Mouse (Mus musculus) layer of hippocampus, postnatal 14 days (tissue): ENCODE results near the gene Wnt5a. TPM values are rescaled to one million over a fixed set of nuclear protein-coding genes. Genes with fewer than 3 reads are reported as not detected.

Source experiments
- DNase-seq, 2 experiments: peaks; one replicate each; pipeline ENCODE4 v3.0.0; 2021 to 2022; ENCODE audit warnings: low spot score in 2 of 2, mixed read lengths in 1 of 2
- total RNA-seq, 2 experiments: library from RNA; stranded (reverse); gene quantifications; 2 replicates each; pipeline ENCODE4 v1.2.3; 2021

Wnt5a gene
- total RNA-seq, 2 experiments from 2014 or later = 15.7 to 16.9 TPM

DNA sequence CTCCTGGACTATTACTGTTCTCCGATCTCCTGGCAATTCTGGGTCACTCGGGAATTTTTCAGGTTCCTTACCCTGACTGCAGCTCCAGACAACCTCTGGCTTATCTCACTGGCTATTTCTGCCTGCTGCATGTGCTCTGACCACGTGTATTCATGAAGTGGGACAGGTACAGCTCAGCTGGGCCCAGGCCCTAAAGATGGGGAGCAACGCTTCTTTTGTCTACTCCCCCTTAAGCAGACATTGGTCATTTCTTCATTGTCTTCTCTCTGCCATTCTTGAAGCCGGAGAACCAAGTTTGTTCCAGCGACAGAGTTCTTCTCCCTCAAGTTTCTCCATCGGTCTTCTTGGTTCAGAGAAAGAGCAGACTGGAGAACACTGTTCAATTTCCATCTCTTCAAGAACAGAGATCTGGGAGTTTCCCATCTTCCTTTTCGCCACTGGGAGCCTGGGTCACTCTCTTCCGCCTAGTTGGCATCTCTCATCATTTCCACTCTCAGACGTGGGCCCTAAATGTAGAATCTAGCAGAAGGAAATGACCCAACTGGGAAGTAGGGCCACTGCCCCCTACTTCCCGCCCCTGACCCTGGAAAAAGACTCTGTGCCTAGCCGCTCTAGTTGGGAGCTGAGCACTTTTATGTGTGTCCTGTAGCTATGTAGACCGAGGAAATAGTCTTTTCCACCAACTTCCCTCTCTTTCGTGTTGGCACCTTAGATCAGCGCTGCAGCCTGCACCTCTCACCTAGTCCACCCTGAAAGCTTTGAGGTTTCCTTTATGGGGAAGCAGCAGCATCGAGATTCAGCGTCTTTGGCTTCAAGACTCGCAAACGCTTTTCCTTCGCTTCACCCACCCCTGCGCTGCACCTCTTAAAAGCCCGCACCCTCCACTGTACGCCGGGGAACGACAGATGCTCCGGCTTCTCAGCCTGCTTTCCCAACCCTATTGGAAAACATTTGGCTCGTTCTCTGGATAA, 4.0 kb downstream of the Wnt5a start:
- DNase-seq = peak in 1 of 2 experiments; percentile 14

DNA sequence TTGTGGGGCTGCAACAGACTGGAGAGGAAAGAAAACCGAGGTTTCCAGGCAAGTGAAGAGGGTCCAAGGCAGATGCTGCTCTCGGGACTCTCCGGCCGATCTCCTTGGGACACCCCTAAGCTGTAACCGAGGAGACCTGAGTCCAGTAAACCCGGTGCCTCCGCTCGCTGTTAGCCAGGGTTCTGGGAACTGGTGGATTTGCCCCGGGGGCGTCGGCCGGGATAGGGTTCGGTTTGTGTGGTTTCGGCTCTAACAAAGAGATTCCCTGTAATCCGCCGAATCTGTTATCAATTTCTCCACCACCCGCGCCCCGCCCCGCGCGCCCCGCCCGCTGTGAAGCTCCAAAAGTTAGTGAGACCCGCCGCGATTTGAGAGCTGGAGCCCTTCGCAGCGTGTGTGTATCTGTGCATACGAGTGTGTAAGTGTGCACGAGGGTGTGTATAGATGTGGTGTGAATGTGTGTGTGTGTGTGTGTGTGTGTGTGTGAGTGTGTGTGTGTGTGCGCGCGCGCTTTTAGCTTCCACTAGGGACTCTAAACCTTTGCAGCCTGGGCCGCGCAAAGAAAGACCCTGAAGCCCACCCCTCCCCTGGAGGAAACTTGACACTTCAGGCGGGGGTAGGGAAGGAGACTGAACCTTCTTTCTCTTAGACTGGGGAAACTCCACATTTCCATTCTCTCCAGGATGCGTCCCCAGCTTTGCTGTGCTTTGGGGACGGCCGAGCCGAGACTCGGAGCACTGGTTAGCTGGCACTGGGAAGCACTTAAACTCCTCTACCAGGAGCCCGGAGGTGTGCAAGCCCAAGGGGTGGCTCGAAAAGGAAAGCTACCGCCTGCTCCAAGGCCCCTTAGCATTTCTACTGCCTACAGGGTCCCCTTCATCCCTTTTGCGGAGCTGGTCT, 5.1 kb downstream of the Wnt5a start:
- peak; percentile 34 to 40 for DNase-seq

DNA sequence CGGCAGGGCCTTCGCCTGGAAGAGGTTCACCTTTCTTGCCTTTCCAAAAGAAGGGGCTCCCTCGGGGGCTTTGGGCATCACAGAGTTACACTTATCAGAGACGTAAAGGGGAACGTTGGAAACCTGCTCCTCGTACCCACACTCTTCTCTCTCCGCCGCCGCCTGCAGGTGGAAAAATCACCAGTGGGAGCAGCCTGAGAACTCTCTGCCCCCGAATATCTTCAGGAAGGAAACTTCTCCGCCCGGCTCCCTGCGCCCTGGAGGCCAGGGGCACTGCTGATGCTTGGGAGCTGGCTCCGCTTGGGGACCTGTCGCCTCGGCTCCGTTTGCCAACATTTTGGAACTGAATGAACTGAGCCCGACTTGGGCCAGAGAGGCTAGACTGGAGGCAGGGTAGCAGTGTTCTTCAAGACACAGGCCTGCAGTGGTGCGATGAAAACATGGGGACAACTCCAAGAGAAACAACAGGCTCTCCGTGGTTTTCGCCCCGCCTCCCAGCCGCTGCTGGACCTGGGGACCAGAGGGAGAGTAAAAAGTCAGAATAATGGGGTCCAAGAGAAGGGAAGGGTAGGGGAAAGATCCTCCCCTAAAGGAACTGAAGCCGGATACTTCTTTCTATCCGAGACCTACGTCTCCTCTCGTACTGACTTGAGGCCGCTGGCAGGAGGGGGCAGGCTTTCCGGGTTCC, 5.9 kb downstream of the Wnt5a start:
- DNase-seq = peak; percentile 31 to 35

- peak in 1 of 2 experiments; percentile 22 for DNase-seq
Measured at GRCm38 (mm10) chr14:28511029-28511651, 6.6 kb downstream of the Wnt5a start.

GRCm38 (mm10) chr14:28512805-28513590, 8.4 kb downstream of the Wnt5a start:
- no peak for DNase-seq

GRCm38 (mm10) chr14:28514171-28514570, 9.6 kb downstream of the Wnt5a start:
- DNase-seq = no peak

DNA sequence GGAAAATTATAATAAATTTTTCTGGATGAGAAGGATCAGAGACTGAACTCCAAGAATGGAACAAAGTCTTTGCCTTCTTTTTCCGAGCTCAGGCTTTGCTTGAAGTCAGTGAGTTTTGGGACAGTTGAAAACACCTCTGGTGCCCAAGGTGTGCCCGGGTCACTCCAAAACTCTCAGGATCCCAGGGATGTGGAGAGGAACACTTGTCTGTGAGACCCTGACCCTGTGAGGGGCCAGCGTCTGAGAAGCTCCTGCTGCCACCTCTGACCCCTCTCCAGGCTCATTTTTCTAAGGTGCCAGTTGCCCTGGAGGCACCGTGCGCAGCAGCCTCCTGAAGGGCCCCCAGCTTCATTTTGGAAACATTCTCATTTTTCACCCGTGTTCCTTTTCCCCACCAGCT, 10.8 kb downstream of the Wnt5a start:
- DNase-seq = no peak

GRCm38 (mm10) chr14:28517631-28518560, 13.3 kb downstream of the Wnt5a start:
- DNase-seq = no peak

- no peak for DNase-seq
Measured at GRCm38 (mm10) chr14:28521106-28521505, 16.6 kb downstream of the Wnt5a start.

- no peak for DNase-seq
Measured at GRCm38 (mm10) chr14:28522611-28523010, 18.1 kb downstream of the Wnt5a start.

DNA sequence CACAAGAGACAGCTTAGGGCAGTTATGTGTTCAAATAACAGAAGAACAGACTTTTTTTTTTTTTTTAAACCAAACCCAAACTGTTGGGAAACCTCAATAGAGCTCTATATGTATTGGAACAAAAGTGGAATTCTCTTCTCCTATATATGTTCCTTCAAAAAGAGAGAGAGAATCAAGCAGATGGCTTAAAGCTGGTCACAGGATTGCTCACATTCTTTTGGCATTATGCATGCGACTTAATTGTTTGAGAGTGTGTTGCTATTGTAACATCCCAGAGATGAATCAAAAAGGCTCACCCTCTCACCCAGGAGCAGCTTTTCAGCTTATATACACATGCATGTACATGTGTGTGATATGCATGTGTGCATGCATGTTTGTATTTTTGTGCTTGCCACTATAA, 21.0 kb downstream of the Wnt5a start:
- no peak for DNase-seq

DNA sequence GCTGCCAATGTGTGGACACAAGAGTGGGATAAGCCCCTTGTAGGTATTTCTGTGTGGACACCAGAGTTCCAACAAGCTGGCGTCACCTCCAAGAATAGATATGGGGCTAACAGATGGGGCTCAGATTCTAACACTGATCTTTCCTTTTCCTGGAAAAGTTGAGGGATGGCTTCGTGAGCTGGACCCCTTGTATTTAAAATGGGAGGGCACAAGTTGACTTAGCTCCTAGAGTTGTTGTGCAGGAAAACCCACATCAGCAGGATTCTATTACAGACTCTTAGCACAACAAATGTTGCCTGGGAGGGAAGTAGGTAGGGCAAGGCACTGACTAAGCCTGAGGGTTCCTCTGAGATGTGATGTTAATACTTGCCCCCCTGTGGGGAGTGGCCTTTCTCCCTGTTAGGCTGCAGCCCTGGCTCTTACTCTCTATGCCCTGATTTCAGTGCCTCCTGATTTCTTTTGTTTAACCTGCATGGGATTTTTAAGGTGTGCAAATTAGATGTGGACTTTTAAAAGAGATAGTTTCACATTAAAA, 23.7 kb downstream of the Wnt5a start:
- DNase-seq = no peak

- no peak for DNase-seq
Measured at GRCm38 (mm10) chr14:28531531-28531930, 27.0 kb downstream of the Wnt5a start.

- no peak for DNase-seq
Measured at GRCm38 (mm10) chr14:28532943-28533342, 28.4 kb downstream of the Wnt5a start.

DNA sequence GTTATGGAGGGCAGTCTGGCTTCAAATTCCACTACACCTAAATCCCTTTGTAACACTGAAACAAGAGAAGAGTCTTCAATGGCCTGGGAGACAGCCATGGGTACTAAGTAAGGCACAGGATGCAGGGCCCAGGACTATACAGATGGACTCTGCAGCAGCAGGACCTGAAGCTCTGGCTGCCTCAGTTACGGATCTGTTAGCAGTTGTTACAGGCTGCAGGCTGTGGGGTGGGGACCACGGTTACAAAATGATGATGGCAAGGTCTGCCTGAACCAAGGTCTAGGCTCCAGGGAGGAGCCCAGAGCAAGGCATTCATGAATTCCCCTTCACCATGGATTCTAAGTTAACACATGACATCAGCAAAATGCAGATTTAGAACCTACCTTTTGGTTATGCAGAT, 29.3 kb downstream of the Wnt5a start:
- no peak for DNase-seq

- peak; percentile 30 to 58 for DNase-seq
Measured at GRCm38 (mm10) chr14:28535814-28536213, 31.3 kb downstream of the Wnt5a start.

DNA sequence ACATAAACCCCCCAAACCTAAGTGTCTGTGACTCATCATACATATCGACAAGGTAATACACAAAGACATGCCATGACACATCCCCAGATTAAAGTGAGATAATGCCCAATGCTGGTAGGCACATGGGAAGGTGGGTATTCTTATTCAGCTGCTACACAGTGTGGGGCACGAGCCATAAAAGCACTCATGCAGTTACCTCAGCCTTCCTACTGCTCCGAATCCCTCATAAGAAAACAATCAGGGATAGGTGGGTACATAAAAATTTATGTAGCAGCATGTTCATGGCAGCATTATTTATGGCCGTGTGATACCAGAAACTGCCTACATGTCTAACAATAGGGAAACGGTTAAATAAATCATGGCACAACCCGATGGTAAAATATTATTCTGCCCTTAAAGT, 35.0 kb downstream of the Wnt5a start:
- no peak for DNase-seq

DNA sequence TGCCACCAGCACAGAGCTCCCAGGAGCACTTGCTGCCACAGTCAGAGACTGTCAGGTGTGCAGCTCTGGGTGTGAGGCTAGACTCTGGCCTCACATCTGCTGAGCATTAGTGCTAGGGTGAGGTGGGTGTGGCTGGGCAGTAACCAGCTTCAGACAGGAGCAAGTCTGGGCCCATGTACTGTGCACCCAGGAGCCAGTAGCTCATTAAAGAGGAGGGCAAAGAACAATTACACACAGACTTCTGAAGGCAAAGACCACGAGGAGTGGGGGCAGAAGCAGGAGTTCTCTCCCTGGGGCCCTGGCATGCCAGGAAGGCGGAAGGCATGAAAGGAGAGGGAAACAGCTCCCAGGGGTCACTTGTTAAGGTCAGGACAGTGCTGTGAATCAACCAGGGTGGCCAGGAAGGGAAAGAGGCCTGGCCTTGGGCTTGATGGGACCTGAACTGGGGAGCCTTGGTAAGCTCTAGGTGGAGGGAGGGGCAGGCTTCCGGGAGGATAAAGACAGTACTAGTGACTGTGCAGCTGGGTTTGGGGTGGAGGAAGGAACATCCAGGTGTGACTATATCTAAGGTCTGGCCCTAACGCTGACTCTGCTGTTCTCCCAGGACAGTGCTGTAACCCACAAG, 37.7 kb downstream of the Wnt5a start:
- DNase-seq = no peak
